Mouse (Mus musculus) hindbrain, embryonic 10.5 days (tissue): ENCODE results near the gene Anks1. TPM values are rescaled to one million over a fixed set of nuclear protein-coding genes. Genes with fewer than 3 reads are reported as not detected.

ENCODE experiments used
- DNase-seq: peaks from one replicate; pipeline ENCODE4 v3.0.0-alpha.2; 2017; ENCODE audit warnings: low spot score
- H3K27ac ChIP-seq: fragments of 300-500 bp; sonication (generic); 2 replicates; pipeline ENCODE4 v1.5.1; 2016; ENCODE audit warnings: mild to moderate bottlenecking, moderate library complexity
- H3K27me3 ChIP-seq: fragments of 300-500 bp; sonication (generic); 2 replicates; pipeline ENCODE4 v1.6.1; 2016; ENCODE audit warnings: mild to moderate bottlenecking; ENCODE audit not compliant: poor library complexity, insufficient read depth, severe bottlenecking
- H3K36me3 ChIP-seq: fragments of 300-500 bp; sonication (generic); 2 replicates; pipeline ENCODE4 v1.6.1; 2016; ENCODE audit warnings: mild to moderate bottlenecking, moderate library complexity
- H3K4me1 ChIP-seq: fragments of 300-500 bp; sonication (generic); replicated peaks from 2 replicates; pipeline ENCODE4 v1.6.1; 2016; ENCODE audit warnings: mild to moderate bottlenecking
- H3K4me3 ChIP-seq: fragments of 300-500 bp; sonication (generic); 2 replicates; pipeline ENCODE4 v1.5.1; 2016; ENCODE audit warnings: mild to moderate bottlenecking, moderate library complexity
- H3K9me3 ChIP-seq: fragments of 300-500 bp; sonication (generic); 2 replicates; pipeline ENCODE4 v1.6.1; 2016; ENCODE audit warnings: mild to moderate bottlenecking, moderate library complexity
- WGBS: fragments of 180-500 bp; shearing (Covaris S2); methylation state at CpG from one replicate; pipeline ENCODE4 v1.1.7; 2016; 5-methylcytosine and 5-hydroxymethylcytosine counted together
- polyA plus RNA-seq: library from polyadenylated mRNA; unstranded; fragments of >200 nt; fragmentation: Nextera tagmentation; extraction: Ambion mirVana; gene quantifications from 2 replicates; pipeline ENCODE4 v1.2.1, GENCODE M21; 2016

Gene Anks1
- polyA plus RNA-seq, 1 experiment from 2014 or later, result 62.0 TPM

- no peaks in the 10 kb centered on the region for H3K27me3 ChIP-seq
- 94% methylated on average over 4 of the region's 4 CpGs for WGBS
- no peak overlapping the region for H3K4me3 ChIP-seq
- no peaks in the 10 kb centered on the region for H3K36me3 ChIP-seq
- no peak for DNase-seq
- no peaks in the 10 kb centered on the region for H3K9me3 ChIP-seq
- no peak overlapping the region for H3K27ac ChIP-seq
- H3K4me1 ChIP-seq, result peaks cover 19% of the 10 kb centered on the region; the same call in 1 of the 2 replicates
These were observed 28.0 kb downstream of the Anks1 start for GRCm38 (mm10) chr17:27937054-27937615.

GRCm38 (mm10) chr17:27938121-27938754 lies 29.1 kb downstream of the Anks1 start:
- no peaks in the 10 kb centered on the region for H3K27me3 ChIP-seq
- no peak for DNase-seq
- WGBS, result 85% methylated on average over 12 of the region's 12 CpGs
- peaks cover 16% of the 10 kb centered on the region; the same call in 1 of the 2 replicates for H3K4me1 ChIP-seq
- H3K36me3 ChIP-seq, result no peaks in the 10 kb centered on the region
- no peak overlapping the region for H3K27ac ChIP-seq
- H3K4me3 ChIP-seq, result no peak overlapping the region
- H3K9me3 ChIP-seq, result no peaks in the 10 kb centered on the region

- Histone ChIP-seq H3K4me1 (peaks cover 12% of the 10 kb centered on the region; the same call in 1 of the 2 replicates), H3K4me3 (no peak overlapping the region), H3K9me3 (no peaks in the 10 kb centered on the region), H3K36me3 (no peaks in the 10 kb centered on the region), H3K27ac (no peak overlapping the region), H3K27me3 (no peaks in the 10 kb centered on the region)
- WGBS, result 87% methylated on average over 5 of the region's 5 CpGs
- DNase-seq, result no peak
These were observed 29.9 kb downstream of the Anks1 start for GRCm38 (mm10) chr17:27939028-27939427.

DNA sequence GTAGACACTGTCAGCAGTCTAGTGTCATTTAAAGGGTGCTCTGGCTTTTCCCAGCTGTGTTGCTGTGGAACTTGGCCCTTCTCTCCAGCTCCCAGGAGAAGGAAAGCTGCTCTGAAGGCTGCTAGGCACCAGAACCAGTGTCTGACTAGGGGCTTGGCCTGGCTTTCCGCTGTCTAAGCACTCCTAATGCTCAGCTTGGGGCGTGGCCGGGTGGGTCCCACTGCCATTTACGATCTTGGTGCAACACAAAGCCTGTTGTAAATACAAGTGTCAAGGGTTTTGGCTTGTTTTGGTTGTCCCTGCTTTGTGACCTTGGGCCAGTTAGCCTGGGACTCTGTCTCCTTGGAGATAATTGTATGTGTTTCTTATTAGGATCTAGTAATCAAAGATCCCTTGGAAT lies 31.2 kb downstream of the Anks1 start:
- no peak for DNase-seq
- Histone ChIP-seq H3K4me3 (no peak overlapping the region), H3K4me1 (peaks cover 18% of the 10 kb centered on the region), H3K27me3 (no peaks in the 10 kb centered on the region), H3K9me3 (no peaks in the 10 kb centered on the region), H3K36me3 (no peaks in the 10 kb centered on the region), H3K27ac (no peak overlapping the region)
- WGBS, result 90% methylated on average over 4 of the region's 4 CpGs

- no peak for DNase-seq
- no peaks in the 10 kb centered on the region for H3K36me3 ChIP-seq
- H3K27me3 ChIP-seq, result no peaks in the 10 kb centered on the region
- peaks cover 27% of the 10 kb centered on the region for H3K4me1 ChIP-seq
- H3K27ac ChIP-seq, result no peak overlapping the region
- WGBS, result 81% methylated on average over 5 of the region's 5 CpGs
- H3K4me3 ChIP-seq, result no peak overlapping the region
- no peaks in the 10 kb centered on the region for H3K9me3 ChIP-seq
These were observed 32.1 kb downstream of the Anks1 start for GRCm38 (mm10) chr17:27941178-27941577.

DNA sequence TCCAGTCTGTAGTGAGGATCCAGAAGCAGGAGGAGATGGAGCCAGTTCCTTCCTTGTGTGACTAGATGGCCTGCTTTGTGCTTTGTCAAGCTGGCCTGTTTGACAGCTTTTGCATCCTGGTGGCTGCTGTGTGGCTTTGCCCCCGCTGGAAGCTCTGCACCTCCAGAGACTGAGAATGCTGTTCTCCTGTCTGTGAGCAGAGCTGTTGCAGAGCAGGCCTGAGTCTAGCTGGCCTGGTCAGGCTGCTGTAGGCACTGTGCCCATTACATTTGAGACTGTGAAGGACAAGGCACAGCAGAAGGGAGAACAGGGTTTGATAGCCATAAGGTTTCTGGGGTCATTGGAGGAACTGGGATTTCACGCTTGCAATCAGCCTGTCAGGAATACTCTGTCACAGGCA lies 32.6 kb downstream of the Anks1 start:
- WGBS, result 71% methylated on average over 2 of the region's 2 CpGs
- no peak overlapping the region for H3K4me3 ChIP-seq
- no peak overlapping the region for H3K27ac ChIP-seq
- no peaks in the 10 kb centered on the region for H3K27me3 ChIP-seq
- H3K9me3 ChIP-seq, result no peaks in the 10 kb centered on the region
- no peaks in the 10 kb centered on the region for H3K36me3 ChIP-seq
- no peak for DNase-seq
- peaks cover 32% of the 10 kb centered on the region for H3K4me1 ChIP-seq

- no peaks in the 10 kb centered on the region for H3K9me3 ChIP-seq
- no peak for DNase-seq
- H3K4me1 ChIP-seq, result peaks cover 34% of the 10 kb centered on the region
- 88% methylated on average over 4 of the region's 4 CpGs for WGBS
- no peaks in the 10 kb centered on the region for H3K36me3 ChIP-seq
- no peak overlapping the region for H3K4me3 ChIP-seq
- H3K27ac ChIP-seq, result no peak overlapping the region
- H3K27me3 ChIP-seq, result no peaks in the 10 kb centered on the region
These were observed 33.0 kb downstream of the Anks1 start for GRCm38 (mm10) chr17:27942131-27942530.

- no peak for DNase-seq
- Histone ChIP-seq H3K4me1 (peaks cover 28% of the 10 kb centered on the region), H3K36me3 (no peaks in the 10 kb centered on the region), H3K27ac (peak overlapping the region; percentile 53; the same call in 1 of the 2 replicates), H3K9me3 (no peaks in the 10 kb centered on the region), H3K4me3 (no peak overlapping the region), H3K27me3 (no peaks in the 10 kb centered on the region)
- WGBS, result 66% methylated on average over 6 of the region's 6 CpGs
These were observed 36.6 kb downstream of the Anks1 start for GRCm38 (mm10) chr17:27945546-27946216.

DNA sequence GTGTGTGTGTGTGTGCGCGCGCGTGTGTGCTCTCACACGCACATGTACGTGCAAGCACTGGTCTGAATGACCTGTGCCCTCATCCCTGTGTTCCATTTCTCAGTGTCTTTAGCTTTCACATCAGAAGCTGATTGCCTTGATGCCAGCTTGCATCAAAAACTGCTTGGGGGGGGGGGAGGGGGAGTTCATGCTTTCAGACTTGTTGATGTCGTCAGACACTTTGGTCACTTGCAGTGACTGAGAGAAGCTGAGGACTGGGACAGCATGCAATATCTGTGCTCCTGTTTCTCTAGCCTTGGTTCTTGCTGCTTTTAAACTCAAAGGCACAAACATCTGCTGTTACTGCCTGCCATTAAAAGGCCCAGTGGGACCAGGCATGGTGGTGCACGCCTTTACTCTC lies 37.3 kb downstream of the Anks1 start:
- H3K4me3 ChIP-seq, result no peak overlapping the region

DNA sequence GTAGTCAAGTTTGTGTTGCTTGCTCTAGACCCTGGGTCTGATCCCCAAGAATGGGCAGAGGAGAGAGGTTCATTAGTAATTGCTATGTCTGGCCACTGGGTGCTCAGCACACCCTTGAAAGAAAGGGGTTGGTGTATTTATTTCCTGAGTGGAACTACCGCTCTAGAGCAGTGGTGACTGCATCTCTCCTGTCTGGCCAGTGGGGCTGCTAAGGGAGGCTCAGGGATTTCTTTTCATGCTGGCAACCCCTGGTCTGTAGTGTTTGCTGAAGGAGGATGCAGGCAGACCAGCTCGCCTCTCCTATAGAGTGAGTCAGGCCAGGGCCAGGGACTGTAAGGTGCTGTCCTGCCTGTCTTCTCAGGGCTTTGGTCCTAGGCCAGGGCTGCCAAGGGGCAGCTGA lies 38.0 kb downstream of the Anks1 start:
- no peaks in the 10 kb centered on the region for H3K9me3 ChIP-seq
- WGBS, result 89% methylated on average over 2 of the region's 2 CpGs
- no peaks in the 10 kb centered on the region for H3K36me3 ChIP-seq
- H3K27ac ChIP-seq, result peak overlapping the region; percentile 40; the same call in 1 of the 2 replicates
- DNase-seq, result no peak
- no peaks in the 10 kb centered on the region for H3K27me3 ChIP-seq
- no peak overlapping the region for H3K4me3 ChIP-seq
- peaks cover 28% of the 10 kb centered on the region for H3K4me1 ChIP-seq

More for the DNA sequence above, 37.3 kb downstream of the Anks1 start:
- WGBS, result 85% methylated on average over 8 of the region's 8 CpGs
- no peaks in the 10 kb centered on the region for H3K27me3 ChIP-seq
- peaks cover 28% of the 10 kb centered on the region for H3K4me1 ChIP-seq
- no peaks in the 10 kb centered on the region for H3K36me3 ChIP-seq
- H3K9me3 ChIP-seq, result no peaks in the 10 kb centered on the region
- H3K27ac ChIP-seq, result no peak overlapping the region
- DNase-seq, result no peak

GRCm38 (mm10) chr17:27953136-27953535 lies 44.0 kb downstream of the Anks1 start:
- Histone ChIP-seq H3K9me3 (no peaks in the 10 kb centered on the region), H3K27ac (no peak overlapping the region), H3K27me3 (no peaks in the 10 kb centered on the region), H3K4me1 (peaks cover 11% of the 10 kb centered on the region), H3K36me3 (no peaks in the 10 kb centered on the region), H3K4me3 (no peak overlapping the region)
- no peak for DNase-seq
- 71% methylated on average over 6 of the region's 6 CpGs for WGBS

DNA sequence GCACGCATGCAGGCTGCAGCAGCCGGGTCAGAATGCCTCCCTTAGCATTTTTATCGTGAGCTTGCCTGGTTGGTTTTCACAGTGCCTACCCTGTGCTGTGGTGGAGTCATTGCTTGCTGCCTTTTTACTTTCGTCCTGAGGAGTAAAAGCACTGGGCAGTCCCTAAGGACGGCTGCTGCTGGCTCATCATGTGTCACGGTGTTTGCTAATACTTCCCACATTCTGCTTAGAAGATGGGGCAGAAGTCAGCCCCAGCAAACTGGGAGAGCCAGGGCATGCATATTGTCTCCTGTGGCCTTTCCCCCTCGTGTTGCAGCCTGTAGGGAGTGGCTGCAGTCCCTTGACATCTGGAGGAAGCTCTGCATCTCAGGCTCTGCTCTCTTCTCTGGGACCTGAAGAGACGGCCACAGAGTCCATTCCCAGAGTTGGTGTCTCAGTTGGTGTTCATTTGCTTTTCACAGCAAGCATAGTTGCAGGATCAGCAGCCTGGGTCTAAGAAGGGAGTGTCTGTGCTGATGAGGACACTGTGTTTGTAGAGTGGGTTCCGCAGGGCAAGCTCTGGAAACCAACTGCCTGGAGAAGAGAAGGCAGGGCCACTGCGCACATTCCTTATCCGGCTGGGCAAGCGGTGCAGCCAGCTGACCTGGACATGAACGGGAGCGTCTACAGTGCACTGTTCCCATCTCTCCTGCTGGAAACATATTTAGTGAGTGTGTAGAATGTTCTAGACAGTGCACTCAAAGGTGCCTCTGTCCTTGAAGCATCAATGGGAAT lies 45.7 kb downstream of the Anks1 start:
- H3K27ac ChIP-seq, result 0 out of 2 replicates have a peak overlapping the region, but pooled peaks have one; percentile 23
- no peak for DNase-seq
- H3K9me3 ChIP-seq, result no peaks in the 10 kb centered on the region
- WGBS, result 68% methylated on average over 14 of the region's 14 CpGs
- no peaks in the 10 kb centered on the region for H3K27me3 ChIP-seq
- H3K4me3 ChIP-seq, result no peak overlapping the region
- peaks cover 11% of the 10 kb centered on the region for H3K4me1 ChIP-seq
- no peaks in the 10 kb centered on the region for H3K36me3 ChIP-seq
